Mouse (Mus musculus): ENCODE data around the gene 4931428L18Rik.

GRCm38 (mm10) chr1:31220599-31221250 lies 1.8 kb downstream of the 4931428L18Rik start:
- TF ChIP-seq MAFK (IDR thresholded peaks at IDR 0.05; ENCODE audit: insufficient read depth, low read depth, low read length) (no peak), CHD2 (IDR thresholded peaks at IDR 0.05; ENCODE audit: low read depth, low read length) (no peak), ZNF384 (IDR thresholded peaks at IDR 0.05; ENCODE audit: low read depth, low read length) (no peak), HCFC1 (IDR thresholded peaks at IDR 0.05; ENCODE audit: borderline replicate concordance, insufficient read depth, low read length) (no peak), ZC3H11A (IDR thresholded peaks at IDR 0.05; ENCODE audit: borderline replicate concordance, low read depth, low read length) (no peak)

All from ES-E14 (cell line).